In the genomic region with DNA sequence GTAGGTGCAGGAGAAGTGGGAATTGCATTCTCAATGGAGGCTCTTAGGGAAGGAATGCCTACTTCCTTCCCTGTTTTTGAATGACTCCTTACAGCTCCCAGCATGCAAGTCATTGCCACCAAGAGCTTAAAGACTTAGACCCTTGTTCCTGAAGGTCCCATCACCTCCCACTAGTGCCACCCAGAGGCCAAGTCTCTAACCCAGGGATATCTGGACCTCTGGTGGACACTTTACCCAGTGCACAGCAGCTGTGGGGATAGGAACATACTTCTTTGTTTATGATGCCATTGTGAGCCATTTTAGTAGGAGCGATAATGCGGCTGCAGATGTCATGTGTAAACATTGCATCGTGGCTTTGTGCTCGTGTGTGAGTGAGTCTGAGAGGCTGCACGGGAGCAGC, we compare ENCODE assay signal across 7 mouse cellular contexts. TPM values are rescaled to one million over a fixed set of nuclear protein-coding genes. Genes with fewer than 3 reads are reported as not detected.
DNase-seq lines count a peak whose midpoint lies in the region; ATAC-seq and TF ChIP-seq lines count a peak whose summit lies in the region.

No protein-coding gene starts in this region.

- peak; percentile 70 for TF ChIP-seq CTCF in liver, embryonic 14.5 days (IDR thresholded peaks at IDR 0.05; ENCODE audit: low read depth)

- H3K27ac ChIP-seq in neural tube, embryonic 15.5 days (replicated peaks), result no peak overlapping the region
- no peak overlapping the region for H3K27ac ChIP-seq in liver, embryonic 14.5 days

- ATAC-seq in neural tube, embryonic 15.5 days (ENCODE audit: low FRiP score), result no peak
- ATAC-seq in liver, embryonic 14.5 days (ENCODE audit: insufficient read depth), result no peak
- no peak for ATAC-seq in cerebellum, adult (ENCODE audit: insufficient number of reproducible peaks, low FRiP score, low TSS enrichment)

- no peak for TF ChIP-seq EP300 in liver, embryonic 14.5 days (IDR thresholded peaks at IDR 0.05; ENCODE audit: low read depth)

- peak; percentile 37 for DNase-seq in neural tube, embryonic 10.5 days (ENCODE audit: extremely low spot score, low spot score)
- peak; percentile 78 for DNase-seq in ZHBTc4 (ENCODE audit: low read depth, low spot score)
- DNase-seq in forelimb bud, embryonic 11.5 days (ENCODE audit: low read depth, low spot score), result peak; percentile 70
- no peak for DNase-seq in liver, embryonic 14.5 days (ENCODE audit: low read depth in 3 of 3, low spot score in 3 of 3)
- DNase-seq in spleen, postnatal 36 days (ENCODE audit: low spot score in 2 of 2), result no peak

- WGBS in neural tube, embryonic 15.5 days, result 47% methylated on average over 5 of the region's 5 CpGs
- WGBS in liver, embryonic 14.5 days (ENCODE audit: insufficient replicate concordance), result 68% methylated on average over 5 of the region's 5 CpGs

- H3K27me3 ChIP-seq in neural tube, embryonic 15.5 days (replicated peaks), result no peaks in the 10 kb centered on the region
- no peaks in the 10 kb centered on the region for H3K27me3 ChIP-seq in liver, embryonic 14.5 days (ENCODE audit: control insufficient read depth, insufficient read depth, low read length)

- no peak overlapping the region for H3K4me3 ChIP-seq in neural tube, embryonic 15.5 days (replicated peaks)
- no peak overlapping the region for H3K4me3 ChIP-seq in liver, embryonic 14.5 days (ENCODE audit: insufficient read depth in 1 of 2, low read depth in 2 of 2, low read length in 2 of 2)

- H3K36me3 ChIP-seq in neural tube, embryonic 15.5 days, result no peaks in the 10 kb centered on the region
- H3K36me3 ChIP-seq in liver, embryonic 14.5 days (replicated peaks; ENCODE audit: control insufficient read depth, insufficient read depth, low read depth), result no peaks in the 10 kb centered on the region

- H3K4me1 ChIP-seq in neural tube, embryonic 15.5 days, result no peaks in the 10 kb centered on the region
- H3K4me1 ChIP-seq in liver, embryonic 14.5 days (replicated peaks; ENCODE audit: control insufficient read depth in 2 of 2, insufficient read depth in 2 of 2, low read length in 1 of 2), result no peaks in the 10 kb centered on the region

- H3K4me2 ChIP-seq in neural tube, embryonic 15.5 days, result no peak overlapping the region
- no peak overlapping the region for H3K4me2 ChIP-seq in liver, embryonic 14.5 days (ENCODE audit: low read depth)

- H3K9me3 ChIP-seq in neural tube, embryonic 15.5 days (replicated peaks), result no peaks in the 10 kb centered on the region
- no peaks in the 10 kb centered on the region for H3K9me3 ChIP-seq in liver, embryonic 14.5 days (ENCODE audit: control insufficient read depth, low read length)

- H3K9ac ChIP-seq in neural tube, embryonic 15.5 days (replicated peaks), result no peak overlapping the region
- no peak overlapping the region for H3K9ac ChIP-seq in liver, embryonic 14.5 days (replicated peaks)

RNA-seq across cellular contexts. Expression of gene Cdkn3, which starts 38.3 kb away (rescaled TPM):
- polyA plus RNA-seq in neural tube, embryonic 15.5 days (2015; fragmentation: Nextera tagmentation; extraction: Ambion mirVana), result 9.1 and 15.0 TPM in 2 replicates
- polyA plus RNA-seq in liver, embryonic 14.5 days (2012; rRNA removed), result 28.8 and 41.1 TPM in 2 replicates
- polyA plus RNA-seq in liver, embryonic 14.5 days (2014; fragmentation: Nextera tagmentation; extraction: Ambion mirVana), result 128 and 135 TPM in 2 replicates

Comparison
In these comparisons a context has a peak if more than half of its experiments do, and no peak if none do; other contexts are left out.
1. DNase-seq: peak in neural tube, embryonic 10.5 days (single experiment), ZHBTc4 (single experiment) and forelimb bud, embryonic 11.5 days (single experiment); none in liver, embryonic 14.5 days (0 of 3) and spleen, postnatal 36 days (0 of 2).